Mouse (Mus musculus) kidney, postnatal 14 days (tissue): Measurements from ENCODE around the gene Vmn1r14.
"Not testable (repeated sequence)": the region's sequence is repeated elsewhere in the genome, so short reads cannot be mapped to it uniquely, and the experiment has no call there.

ENCODE experiments used
- DNase-seq: peaks from one replicate; pipeline ENCODE4 v3.0.0; 2022; ENCODE audit warnings: mixed read lengths

The Vmn1r14 gene

GRCm38 (mm10) chr6:57231386-57231785 is at the start of gene Vmn1r14:
Gene Vmn1r14 (plus strand): TSS chr6:57231686.
- DNase-seq, result no peak

GRCm38 (mm10) chr6:57190016-57190415 is 41.5 kb upstream of the Vmn1r14 start:
- DNase-seq, result peak; percentile 22

GRCm38 (mm10) chr6:57202990-57203389 is 28.5 kb upstream of the Vmn1r14 start, which contains the start of gene Vmn1r13:
Gene Vmn1r13 (plus strand): TSS chr6:57203290.
- DNase-seq, result not testable (repeated sequence)

- DNase-seq, result no peak
Measured at GRCm38 (mm10) chr6:57257652-57258051, 26.2 kb downstream of the Vmn1r14 start, which contains the start of gene Vmn1r15. Gene Vmn1r15 (plus strand): TSS chr6:57257952.

GRCm38 (mm10) chr6:57260990-57261389 is 29.5 kb downstream of the Vmn1r14 start:
- DNase-seq, result no peak

GRCm38 (mm10) chr6:57271881-57272280 is 40.4 kb downstream of the Vmn1r14 start:
- DNase-seq, result no peak

GRCm38 (mm10) chr6:57272517-57272916 is 41.0 kb downstream of the Vmn1r14 start:
- no peak for DNase-seq

- no peak for DNase-seq
Measured at GRCm38 (mm10) chr6:57278952-57279351, 47.5 kb downstream of the Vmn1r14 start.
